Mouse (Mus musculus) liver, embryonic 15.5 days (tissue): ENCODE data around the gene Actl6b. TPM values are rescaled to one million over a fixed set of nuclear protein-coding genes. Genes with fewer than 3 reads are reported as not detected.

Experiments used
- ATAC-seq: fragments of 200-750 bp; cut with Nextera tagmentation; 2 replicates; pipeline ENCODE4 v1.8.0; 2017; ENCODE audit warnings: moderate number of reproducible peaks, mild to moderate bottlenecking, moderate library complexity; ENCODE audit not compliant: insufficient read depth
- H3K27ac ChIP-seq: fragments of 300-500 bp; sonication (generic); replicated peaks from 2 replicates; pipeline ENCODE4 v1.5.1; 2015; ENCODE audit warnings: mild to moderate bottlenecking, inconsistent platforms
- H3K27me3 ChIP-seq: fragments of 300-500 bp; sonication (generic); 2 replicates; pipeline ENCODE4 v1.6.1; 2015; ENCODE audit warnings: mild to moderate bottlenecking, inconsistent platforms
- H3K36me3 ChIP-seq: fragments of 300-500 bp; sonication (generic); replicated peaks from 2 replicates; pipeline ENCODE4 v1.6.1; 2015; ENCODE audit warnings: moderate library complexity, mild to moderate bottlenecking, inconsistent platforms
- H3K4me1 ChIP-seq: fragments of 300-500 bp; sonication (generic); replicated peaks from 2 replicates; pipeline ENCODE4 v1.6.1; 2015; ENCODE audit warnings: inconsistent platforms
- H3K4me2 ChIP-seq: fragments of 300-500 bp; sonication (generic); 2 replicates; pipeline ENCODE4 v1.6.1; 2015; ENCODE audit warnings: moderate library complexity, mild to moderate bottlenecking, inconsistent platforms
- H3K4me3 ChIP-seq: fragments of 300-500 bp; sonication (generic); replicated peaks from 2 replicates; pipeline ENCODE4 v1.5.1; 2015; ENCODE audit warnings: mild to moderate bottlenecking, inconsistent platforms
- H3K9ac ChIP-seq: fragments of 300-500 bp; sonication (generic); 2 replicates; pipeline ENCODE4 v1.6.1; 2015; ENCODE audit warnings: moderate library complexity, mild to moderate bottlenecking, inconsistent platforms
- H3K9me3 ChIP-seq: fragments of 300-500 bp; sonication (generic); replicated peaks from 2 replicates; pipeline ENCODE4 v1.6.1; 2016; ENCODE audit warnings: inconsistent platforms
- WGBS: fragments of 180-500 bp; shearing (Covaris S2); methylation state at CpG from one replicate; pipeline ENCODE4 v1.1.7; 2015; ENCODE audit warnings: mixed read lengths; ENCODE audit not compliant: insufficient replicate concordance; 5-methylcytosine and 5-hydroxymethylcytosine counted together
- polyA plus RNA-seq: library from polyadenylated mRNA; unstranded; fragments of >200 nt; fragmentation: Nextera tagmentation; extraction: Ambion mirVana; gene quantifications from 2 replicates; pipeline ENCODE4 v1.2.1, GENCODE M21; 2015

The Actl6b gene
- 0.07 TPM in 2 replicates for polyA plus RNA-seq

DNA sequence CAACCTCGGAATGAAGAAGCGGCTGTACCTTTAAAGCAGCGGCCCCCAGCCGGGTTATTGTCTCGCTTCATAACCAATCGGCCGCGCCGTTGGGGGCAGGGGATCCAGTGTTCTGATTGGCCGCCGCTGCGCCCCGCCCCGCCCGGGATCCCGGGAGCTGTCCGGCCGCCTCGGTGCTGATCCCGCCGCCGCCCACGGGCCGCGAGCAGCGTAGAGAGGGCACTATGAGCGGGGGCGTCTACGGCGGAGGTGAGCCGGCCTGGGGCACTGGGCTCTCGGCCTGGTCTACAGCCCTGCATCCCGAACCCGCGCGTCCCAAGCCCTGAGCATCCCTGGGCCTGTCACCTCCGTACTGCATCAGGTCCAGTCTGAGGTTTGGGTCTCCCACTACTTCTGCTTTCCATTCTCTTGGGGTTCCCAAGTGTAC is at the start of gene Actl6b:
TSS of gene Actl6b (plus strand) at position 107 of the 427 bp plus-strand sequence.
- Histone ChIP-seq H3K27me3 (peaks cover 63% of the 10 kb centered on the region), H3K36me3 (no peaks in the 10 kb centered on the region), H3K9me3 (no peaks in the 10 kb centered on the region), H3K9ac (no peak within 1 kb of the TSS), H3K27ac (no peak within 1 kb of the TSS), H3K4me1 (peaks cover 9% of the 10 kb centered on the region), H3K4me3 (no peak within 1 kb of the TSS), H3K4me2 (peak within 1 kb of the TSS; percentile 45)
- 1% methylated on average over 37 of the region's 37 CpGs for WGBS
- ATAC-seq = peak; percentile 64

DNA sequence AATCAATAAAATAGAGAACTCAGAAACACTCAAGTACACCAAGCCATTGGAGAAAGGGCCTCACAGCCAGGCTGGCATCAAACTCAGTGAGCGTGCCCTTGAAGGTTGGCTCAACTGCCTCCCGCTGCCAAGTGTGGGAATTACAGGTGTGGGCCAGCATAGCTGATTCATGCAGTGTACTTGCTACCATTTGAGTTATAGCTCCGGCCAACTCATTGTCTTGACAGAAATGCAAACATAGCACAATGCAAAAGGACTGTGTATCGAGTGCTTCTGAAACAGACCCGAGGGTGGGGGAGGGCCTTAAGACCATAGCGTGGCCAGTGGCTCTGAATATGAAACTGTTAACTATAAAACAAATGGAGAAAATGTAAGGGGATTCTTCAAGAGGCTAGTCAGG is 49.3 kb upstream of the Actl6b start:
- ATAC-seq = no peak
- Histone ChIP-seq H3K4me2 (peak overlapping the region; percentile 90), H3K27me3 (no peaks in the 10 kb centered on the region; the same call in 1 of the 2 replicates), H3K27ac (peak overlapping the region; percentile 26; the same call in 1 of the 2 replicates), H3K4me1 (peaks cover 27% of the 10 kb centered on the region), H3K9me3 (no peaks in the 10 kb centered on the region), H3K4me3 (no peak overlapping the region), H3K36me3 (peaks cover 15% of the 10 kb centered on the region), H3K9ac (no peak overlapping the region)
- WGBS = 69% methylated on average over 6 of the region's 6 CpGs

DNA sequence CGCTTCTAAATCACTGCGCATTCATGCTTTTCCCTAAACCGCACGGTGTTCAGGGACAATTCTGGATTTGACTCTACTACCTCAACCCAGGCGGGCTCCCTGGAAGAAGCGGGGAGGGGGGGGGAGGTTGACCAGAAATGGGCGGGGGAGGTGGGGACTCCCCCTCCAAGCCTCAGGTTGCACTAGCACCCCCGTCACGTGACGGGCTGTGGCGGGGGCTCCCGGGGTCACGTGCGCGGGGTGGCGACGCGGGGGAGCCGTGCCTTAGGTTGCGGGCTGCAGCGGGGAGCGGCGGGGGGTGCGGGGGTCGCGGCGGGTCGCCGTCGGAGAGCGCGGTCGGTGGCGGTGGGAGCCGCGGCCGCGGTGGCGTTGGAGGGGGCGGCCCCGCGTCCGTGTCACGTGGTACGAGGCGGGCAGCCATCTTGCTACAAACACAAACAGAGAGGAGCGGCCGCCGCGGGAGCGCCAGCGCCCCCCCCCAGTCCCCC is 43.3 kb upstream of the Actl6b start:
- Histone ChIP-seq H3K4me1 (peaks cover 47% of the 10 kb centered on the region), H3K36me3 (peaks cover 8% of the 10 kb centered on the region; the same call in 1 of the 2 replicates)
- WGBS = 1% methylated on average over 46 of the region's 52 CpGs

DNA sequence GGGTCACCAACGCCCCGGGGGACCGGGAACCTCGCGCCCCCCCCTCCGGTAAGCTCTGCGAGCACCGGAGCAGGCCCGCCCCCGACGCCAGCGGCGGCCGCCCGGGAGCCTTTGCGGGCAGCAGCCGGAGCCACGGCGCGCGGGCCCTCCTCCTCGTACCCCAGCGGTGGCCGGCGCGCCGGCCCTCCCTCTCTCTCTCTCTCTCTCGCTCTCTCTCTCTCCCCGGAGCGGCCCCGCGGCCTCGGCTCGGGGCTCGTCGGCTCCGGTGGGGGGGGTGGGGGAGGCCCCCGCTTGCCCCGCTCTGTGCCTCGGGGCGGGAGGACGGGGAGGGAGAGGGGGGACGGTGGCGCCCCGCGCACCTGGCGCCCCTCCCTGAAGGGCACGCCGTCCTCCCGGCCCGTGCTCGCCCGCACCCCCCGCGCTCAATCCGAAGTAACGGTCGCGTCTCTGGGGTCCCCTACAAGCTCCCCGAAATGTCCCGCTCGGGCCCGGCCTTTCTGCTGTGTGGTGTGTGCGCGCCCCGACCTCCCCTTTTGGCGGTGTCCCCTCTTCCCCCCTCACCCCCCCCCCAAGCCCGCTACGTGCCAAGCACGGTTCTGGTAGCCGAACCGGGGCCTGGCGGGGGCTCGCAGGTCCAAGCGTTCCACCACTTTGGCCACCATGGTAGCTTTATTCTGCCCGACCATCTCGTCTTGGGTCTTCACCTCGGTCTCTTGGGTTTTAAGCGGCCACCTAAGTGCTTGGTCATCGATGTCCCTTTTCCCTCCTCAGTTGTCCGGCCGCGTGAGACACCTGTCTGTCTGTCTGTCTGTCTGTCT is 42.5 kb upstream of the Actl6b start:
- WGBS = under 1% methylated on average over 54 of the region's 83 CpGs
- peak overlapping the region; percentile 84 for H3K27ac ChIP-seq
- H3K9me3 ChIP-seq = no peaks in the 10 kb centered on the region
- H3K36me3 ChIP-seq = peaks cover 8% of the 10 kb centered on the region; the same call in 1 of the 2 replicates
- peak; percentile 72 for ATAC-seq
- H3K4me2 ChIP-seq = peak overlapping the region; percentile 94
- peaks cover 50% of the 10 kb centered on the region for H3K4me1 ChIP-seq
- H3K9ac ChIP-seq = peak overlapping the region; percentile 97
- no peaks in the 10 kb centered on the region; the same call in 1 of the 2 replicates for H3K27me3 ChIP-seq
- H3K4me3 ChIP-seq = peak overlapping the region; percentile 92

More for the DNA sequence above, 43.3 kb upstream of the Actl6b start:
- Histone ChIP-seq H3K27ac (peak overlapping the region; percentile 84), H3K4me2 (peak overlapping the region; percentile 94), H3K4me3 (peak overlapping the region; percentile 92), H3K9ac (peak overlapping the region; percentile 97), H3K27me3 (no peaks in the 10 kb centered on the region; the same call in 1 of the 2 replicates), H3K9me3 (no peaks in the 10 kb centered on the region)
- ATAC-seq = peak; percentile 69

DNA sequence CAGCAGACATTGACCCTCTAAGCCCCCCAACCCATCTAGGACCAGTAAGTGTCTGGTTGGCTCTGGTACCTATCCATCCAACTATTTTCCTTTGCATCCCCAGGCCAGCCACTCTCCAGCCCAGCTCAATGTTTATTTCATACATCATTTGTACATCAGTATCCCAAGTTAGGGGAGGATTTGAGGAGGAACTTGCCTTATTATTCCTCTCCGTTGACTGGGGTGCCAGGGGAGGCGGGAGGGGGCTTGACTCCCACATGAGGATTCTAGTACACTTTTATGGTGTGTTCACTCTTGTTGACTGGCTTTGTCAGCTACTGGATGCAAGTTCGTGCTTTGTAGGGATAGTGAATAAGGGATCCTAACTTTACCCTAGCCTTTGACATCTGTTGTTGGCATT is 41.6 kb upstream of the Actl6b start:
- H3K9me3 ChIP-seq = no peaks in the 10 kb centered on the region
- H3K27ac ChIP-seq = no peak overlapping the region
- WGBS = 78% methylated on average over 3 of the region's 3 CpGs
- ATAC-seq = no peak
- peak overlapping the region; percentile 94 for H3K4me2 ChIP-seq
- H3K4me3 ChIP-seq = peak overlapping the region; percentile 92
- H3K9ac ChIP-seq = peak overlapping the region; percentile 97; the same call in 1 of the 2 replicates
- H3K27me3 ChIP-seq = no peaks in the 10 kb centered on the region; the same call in 1 of the 2 replicates
- H3K4me1 ChIP-seq = peaks cover 57% of the 10 kb centered on the region
- H3K36me3 ChIP-seq = peaks cover 8% of the 10 kb centered on the region; the same call in 1 of the 2 replicates

DNA sequence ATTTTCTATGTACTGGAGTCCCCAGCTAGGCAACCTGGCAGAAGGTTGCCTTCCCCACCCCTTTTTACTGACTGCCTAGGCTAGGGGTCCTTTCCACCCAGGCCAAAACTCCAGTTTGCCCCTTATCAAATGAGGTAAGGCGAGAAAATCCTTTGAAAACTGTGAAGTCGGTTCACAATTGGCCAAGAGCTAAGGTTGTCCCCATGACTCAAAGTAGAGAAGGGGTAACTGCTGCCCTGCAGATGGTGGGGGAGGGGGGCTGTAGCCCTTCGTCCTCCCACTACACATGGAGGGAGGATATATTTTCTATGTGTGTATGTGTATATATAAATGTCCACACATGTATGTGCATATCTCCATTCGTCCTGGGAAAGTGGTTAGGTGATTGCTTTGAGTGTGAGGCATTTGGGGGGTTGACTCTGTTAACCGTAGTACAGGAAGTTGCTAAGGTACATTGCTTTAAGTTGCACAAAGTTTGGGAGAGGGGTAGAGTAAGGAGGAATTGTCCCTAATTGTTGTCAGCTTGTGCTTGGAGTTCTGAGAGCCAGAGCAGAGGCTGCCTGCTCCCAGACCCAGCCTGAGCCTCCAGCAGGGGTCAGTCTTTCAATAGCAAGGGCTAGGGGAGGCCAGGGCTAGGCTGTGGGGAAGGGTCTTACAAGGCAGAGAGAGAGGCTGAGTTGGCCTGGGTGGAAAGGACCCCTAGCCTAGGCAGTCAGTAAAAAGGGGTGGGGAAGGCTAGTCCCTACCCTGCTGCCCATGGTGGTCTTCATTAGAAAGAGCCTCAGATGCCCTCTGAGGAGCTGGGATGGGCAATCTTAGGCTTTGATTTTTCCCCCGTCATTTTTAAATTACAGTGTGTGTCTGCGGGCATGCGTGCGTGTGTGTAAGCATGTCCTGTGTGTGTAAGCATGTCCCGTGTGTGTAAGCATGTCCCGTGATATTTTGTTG is 40.2 kb upstream of the Actl6b start:
- H3K4me3 ChIP-seq = no peak overlapping the region
- H3K9me3 ChIP-seq = no peaks in the 10 kb centered on the region
- no peaks in the 10 kb centered on the region; the same call in 1 of the 2 replicates for H3K27me3 ChIP-seq
- H3K9ac ChIP-seq = no peak overlapping the region
- H3K27ac ChIP-seq = no peak overlapping the region
- peaks cover 11% of the 10 kb centered on the region; the same call in 1 of the 2 replicates for H3K36me3 ChIP-seq
- no peak for ATAC-seq
- H3K4me2 ChIP-seq = 0 out of 2 replicates have a peak overlapping the region, but pooled peaks have one; percentile 2
- peaks cover 57% of the 10 kb centered on the region for H3K4me1 ChIP-seq
- WGBS = 69% methylated on average over 11 of the region's 11 CpGs

DNA sequence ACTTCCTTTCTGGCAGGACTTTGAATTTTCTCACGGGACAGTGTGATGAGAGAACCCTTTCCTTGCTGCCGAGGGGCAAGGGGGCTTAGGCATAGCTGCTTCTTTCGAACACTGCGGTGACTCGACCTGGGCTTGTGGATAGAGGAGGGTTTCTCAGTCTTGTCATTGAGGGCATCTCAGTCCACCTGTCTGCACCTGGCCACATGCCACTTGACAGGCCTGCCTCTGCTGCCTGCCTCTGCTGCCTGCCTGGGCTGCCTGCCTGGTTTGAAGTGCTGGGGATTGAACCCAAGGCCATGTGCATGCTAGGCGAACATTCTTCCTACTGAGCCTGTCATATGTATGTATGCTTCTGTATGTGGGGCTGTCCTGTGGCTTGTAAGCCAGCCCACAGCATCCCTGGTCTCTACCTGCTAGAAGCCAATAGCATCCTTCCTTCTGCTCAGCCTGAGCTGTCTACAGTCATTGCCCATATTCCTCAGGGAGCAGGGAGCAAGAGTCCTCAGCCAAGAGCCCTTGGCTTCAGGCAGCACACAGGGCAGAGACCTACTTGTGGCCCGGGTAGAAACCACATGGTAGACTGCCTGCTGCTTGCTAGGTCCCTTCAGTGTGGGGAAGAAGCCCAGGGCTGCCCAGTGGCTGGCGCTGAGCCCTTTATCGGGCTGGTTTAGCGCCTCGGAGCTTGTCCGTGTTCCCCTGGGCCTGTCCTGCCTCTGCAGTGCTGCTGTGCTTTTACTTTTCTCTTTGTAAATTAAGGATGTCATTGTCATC is 39.2 kb upstream of the Actl6b start:
- no peak overlapping the region for H3K27ac ChIP-seq
- H3K9me3 ChIP-seq = no peaks in the 10 kb centered on the region
- peaks cover 57% of the 10 kb centered on the region for H3K4me1 ChIP-seq
- 77% methylated on average over 12 of the region's 12 CpGs for WGBS
- no peaks in the 10 kb centered on the region for H3K27me3 ChIP-seq
- no peak for ATAC-seq
- no peak overlapping the region for H3K4me3 ChIP-seq
- no peak overlapping the region for H3K4me2 ChIP-seq
- H3K36me3 ChIP-seq = peaks cover 19% of the 10 kb centered on the region
- no peak overlapping the region for H3K9ac ChIP-seq

DNA sequence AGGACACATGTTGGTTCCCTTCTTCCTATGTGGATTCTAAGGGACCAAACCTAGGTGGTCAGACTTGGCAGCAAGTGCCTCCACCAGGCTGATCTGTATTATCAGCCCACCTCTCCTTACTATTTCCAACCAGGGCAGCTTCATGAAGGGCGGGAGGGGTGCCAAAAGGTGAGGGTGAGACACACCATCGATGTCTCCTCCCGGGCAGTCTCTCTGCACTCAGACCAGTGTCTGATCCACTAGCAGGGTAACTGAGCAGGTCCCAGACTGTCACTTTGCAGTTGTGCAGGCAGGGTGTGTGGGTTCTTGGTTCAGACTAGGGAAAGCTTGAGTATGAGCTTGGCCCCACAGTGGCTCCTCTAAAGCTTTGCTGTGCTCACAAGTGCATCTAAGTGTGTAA is 38.5 kb upstream of the Actl6b start:
- Histone ChIP-seq H3K27ac (no peak overlapping the region), H3K36me3 (peaks cover 25% of the 10 kb centered on the region), H3K4me3 (no peak overlapping the region), H3K4me1 (peaks cover 54% of the 10 kb centered on the region), H3K9me3 (no peaks in the 10 kb centered on the region), H3K4me2 (no peak overlapping the region), H3K9ac (no peak overlapping the region), H3K27me3 (no peaks in the 10 kb centered on the region)
- 69% methylated on average over 3 of the region's 3 CpGs for WGBS
- no peak for ATAC-seq

DNA sequence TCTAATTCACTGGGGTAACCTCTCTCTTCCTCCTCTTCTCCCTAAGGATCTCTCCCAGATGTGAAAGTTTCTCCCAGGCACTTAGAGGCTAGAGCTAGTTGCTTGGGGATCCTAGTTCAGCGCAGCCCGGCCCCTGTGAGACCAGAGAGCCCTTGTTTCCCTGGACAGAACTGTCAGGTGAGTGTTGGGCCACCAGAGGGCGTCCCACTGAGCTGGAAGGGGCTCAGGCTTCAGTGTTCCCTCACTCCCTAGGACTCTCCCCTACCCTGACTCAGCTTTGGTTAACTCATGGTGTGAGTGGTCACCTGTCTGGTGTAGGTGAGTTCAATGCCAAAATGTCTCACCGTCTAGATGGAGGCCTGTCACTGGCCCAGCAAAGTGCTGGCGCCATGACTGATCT is 34.9 kb upstream of the Actl6b start, which contains the start of gene Gigyf1:
TSS of gene Gigyf1 (plus strand) at position 113 of the 400 bp plus-strand sequence.
- 76% methylated on average over 5 of the region's 5 CpGs for WGBS
- no peak for ATAC-seq

More for the DNA sequence above, 34.9 kb upstream of the Actl6b start, which contains the start of gene Gigyf1:
- H3K4me2 ChIP-seq = no peak within 1 kb of the TSS
- H3K9me3 ChIP-seq = no peaks in the 10 kb centered on the region
- H3K27me3 ChIP-seq = no peaks in the 10 kb centered on the region
- H3K27ac ChIP-seq = no peak within 1 kb of the TSS
- peaks cover 62% of the 10 kb centered on the region for H3K36me3 ChIP-seq
- no peak within 1 kb of the TSS for H3K9ac ChIP-seq
- H3K4me3 ChIP-seq = no peak within 1 kb of the TSS
- H3K4me1 ChIP-seq = peaks cover 23% of the 10 kb centered on the region
